Mouse (Mus musculus) cerebellum, adult 9-10 months (tissue): ENCODE data around the gene Scarb2.

ENCODE experiments used
- DNase-seq: peaks from one replicate; pipeline ENCODE4 v3.0.0; 2022

The Scarb2 gene

GRCm38 (mm10) chr5:92434070-92434469, 72.6 kb downstream of the Scarb2 start:
- DNase-seq, result no peak

- no peak for DNase-seq
Measured at GRCm38 (mm10) chr5:92431611-92432010, 75.0 kb downstream of the Scarb2 start.

GRCm38 (mm10) chr5:92430723-92431122, 75.9 kb downstream of the Scarb2 start:
- no peak for DNase-seq

- DNase-seq, result no peak
Measured at GRCm38 (mm10) chr5:92424126-92424525, 82.5 kb downstream of the Scarb2 start.

- no peak for DNase-seq
Measured at GRCm38 (mm10) chr5:92413982-92414375, 92.7 kb downstream of the Scarb2 start.

- DNase-seq, result no peak
Measured at GRCm38 (mm10) chr5:92413271-92413981, 93.2 kb downstream of the Scarb2 start.

GRCm38 (mm10) chr5:92411461-92412140, 95.0 kb downstream of the Scarb2 start:
- DNase-seq, result no peak

- DNase-seq, result no peak
Measured at GRCm38 (mm10) chr5:92410486-92410885, 96.1 kb downstream of the Scarb2 start.

- no peak for DNase-seq
Measured at GRCm38 (mm10) chr5:92409361-92410155, 97.1 kb downstream of the Scarb2 start.

- DNase-seq, result no peak
Measured at GRCm38 (mm10) chr5:92404400-92404678, 102.3 kb downstream of the Scarb2 start.

- DNase-seq, result no peak
Measured at GRCm38 (mm10) chr5:92403562-92404399, 102.9 kb downstream of the Scarb2 start.

GRCm38 (mm10) chr5:92402816-92403215, 103.8 kb downstream of the Scarb2 start:
- no peak for DNase-seq

GRCm38 (mm10) chr5:92398153-92398552, 108.5 kb downstream of the Scarb2 start:
- DNase-seq, result peak; percentile 64

- no peak for DNase-seq
Measured at GRCm38 (mm10) chr5:92396476-92396875, 110.2 kb downstream of the Scarb2 start.

- no peak for DNase-seq
Measured at GRCm38 (mm10) chr5:92395764-92396163, 110.9 kb downstream of the Scarb2 start.

- no peak for DNase-seq
Measured at GRCm38 (mm10) chr5:92393863-92394262, 112.8 kb downstream of the Scarb2 start.

- no peak for DNase-seq
Measured at GRCm38 (mm10) chr5:92392542-92392941, 114.1 kb downstream of the Scarb2 start.
